Mouse (Mus musculus): ENCODE measurements at regions not wholly inside any gene's neighbourhood (a gene's known extent, or its start where the extent isn't known, plus 50 kb on each side); places are given as distances from the start of the nearest gene placed in this dataset.

DNA sequence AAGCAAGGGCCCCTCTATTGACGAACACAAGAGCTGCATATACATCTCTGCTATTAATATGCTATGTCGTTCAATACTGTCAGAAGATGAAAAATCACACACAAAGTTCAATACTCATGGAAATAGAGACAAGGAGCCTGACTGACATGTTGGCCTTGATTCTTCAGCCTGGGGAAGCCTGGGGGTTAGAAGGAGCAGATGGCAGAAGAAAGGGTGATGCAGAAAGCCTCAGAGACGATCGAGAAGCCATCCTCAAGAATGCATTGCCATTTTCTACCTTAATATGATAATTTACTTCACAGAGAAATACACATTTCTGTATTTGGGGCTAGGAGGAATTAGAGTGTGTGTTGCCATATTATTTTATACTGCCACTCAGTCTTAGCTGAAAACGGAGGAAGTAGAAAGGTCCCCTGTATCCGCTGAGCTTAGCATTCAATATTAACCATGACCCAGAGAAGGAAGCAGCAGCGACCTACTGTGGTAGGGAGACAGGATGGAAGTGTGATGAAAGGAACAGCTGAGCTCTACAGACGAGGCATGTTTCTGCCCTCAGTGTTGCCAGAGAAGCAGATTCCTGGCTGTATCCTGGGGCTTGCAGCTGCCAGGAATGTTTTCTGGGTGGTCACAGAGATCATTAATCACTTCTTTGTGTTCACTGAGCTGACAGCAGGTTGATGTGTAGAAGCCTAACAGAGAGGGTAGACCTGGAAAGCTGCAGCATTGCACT, 105.2 kb downstream of the Lrig3 start:
- DNase-seq, result peak in 1 of 2 experiments; percentile 7

DNA sequence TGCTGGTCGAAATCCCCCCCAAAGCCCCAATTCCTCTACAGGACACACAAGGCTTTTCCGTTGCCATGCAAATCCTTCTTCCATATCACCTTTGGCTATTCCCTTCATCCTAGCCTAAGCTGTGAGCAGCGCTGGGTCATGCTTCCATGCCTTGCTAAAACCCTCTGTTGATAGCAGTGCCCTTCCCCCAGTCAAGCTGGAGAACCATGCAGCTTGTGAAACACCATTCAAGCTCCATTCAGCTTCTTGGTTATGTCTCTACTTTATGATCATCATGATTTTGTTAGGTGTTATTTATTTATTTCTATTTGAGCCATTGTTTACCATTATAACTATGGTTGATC, 105.7 kb downstream of the Lrig3 start:
- no peak for DNase-seq

DNA sequence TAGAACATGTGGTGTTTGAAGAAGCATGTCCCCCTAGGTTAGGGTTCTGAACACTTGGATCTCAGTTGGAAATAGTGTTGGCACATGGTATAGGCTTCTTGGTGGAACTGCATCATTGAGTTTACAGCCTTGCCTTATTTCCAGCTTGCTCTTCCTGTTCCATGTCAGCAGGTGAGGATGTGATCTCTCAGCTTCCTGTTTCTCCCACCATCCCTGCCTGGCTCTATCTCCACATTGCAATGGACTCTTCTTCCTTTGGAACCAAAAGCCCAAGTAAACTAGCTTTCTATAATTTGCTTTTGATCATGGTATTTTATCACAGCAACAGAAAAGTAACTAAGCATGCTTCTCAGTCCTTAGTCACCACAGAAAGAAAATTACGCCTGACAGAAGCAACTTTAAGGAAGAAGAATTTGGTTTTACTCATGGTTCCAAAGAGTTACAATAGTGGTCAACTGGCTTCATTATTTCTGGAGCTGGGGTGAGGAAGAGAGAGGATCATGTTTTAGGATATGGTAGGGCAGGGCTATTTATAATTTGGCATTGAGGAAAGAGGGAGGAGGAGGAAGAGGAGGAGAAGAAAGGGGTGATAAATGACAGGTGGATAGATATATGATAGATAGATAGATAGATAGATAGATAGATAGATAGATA, 111.5 kb downstream of the Lrig3 start:
- no peak for DNase-seq

DNA sequence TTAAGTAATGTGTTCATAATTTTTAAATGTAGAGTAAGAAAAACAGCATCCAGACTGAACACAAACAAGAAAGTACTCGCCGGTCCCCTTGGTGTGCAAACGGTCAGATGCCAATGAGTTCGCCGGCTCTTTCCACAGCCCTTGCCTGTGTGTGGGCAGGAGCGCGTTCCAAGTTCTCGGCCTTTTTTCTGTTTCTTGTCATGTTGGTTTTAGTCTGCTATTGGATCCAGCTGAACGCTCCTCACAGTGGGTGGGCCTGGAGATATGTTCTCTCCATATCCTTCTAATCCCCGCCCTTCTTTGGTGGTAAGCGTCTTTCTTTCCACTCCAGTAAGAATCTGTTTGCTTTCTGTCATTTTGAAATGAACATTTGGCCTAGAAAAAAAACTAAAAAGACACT, 116.6 kb downstream of the Lrig3 start:
- no peak for DNase-seq

DNA sequence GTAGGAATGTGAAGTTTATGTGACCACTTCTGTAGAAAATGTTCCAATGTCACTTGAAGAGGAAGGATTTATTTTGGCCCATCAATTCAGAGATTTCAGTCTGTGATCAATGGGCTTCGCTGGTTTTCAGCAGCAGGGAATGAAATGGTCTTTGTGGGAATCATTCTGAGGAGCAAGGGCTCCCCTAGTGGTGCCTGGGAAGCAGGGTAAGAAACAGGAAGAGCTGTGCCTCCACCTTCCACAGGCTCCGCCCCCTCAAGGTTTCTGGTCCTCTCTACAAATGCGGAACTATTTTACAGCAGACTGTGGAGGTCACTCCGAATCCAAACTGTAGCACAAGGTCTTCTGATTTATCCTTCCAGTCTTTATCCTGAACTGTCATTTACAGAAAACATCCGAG, 120.7 kb downstream of the Lrig3 start:
- no peak for DNase-seq

DNA sequence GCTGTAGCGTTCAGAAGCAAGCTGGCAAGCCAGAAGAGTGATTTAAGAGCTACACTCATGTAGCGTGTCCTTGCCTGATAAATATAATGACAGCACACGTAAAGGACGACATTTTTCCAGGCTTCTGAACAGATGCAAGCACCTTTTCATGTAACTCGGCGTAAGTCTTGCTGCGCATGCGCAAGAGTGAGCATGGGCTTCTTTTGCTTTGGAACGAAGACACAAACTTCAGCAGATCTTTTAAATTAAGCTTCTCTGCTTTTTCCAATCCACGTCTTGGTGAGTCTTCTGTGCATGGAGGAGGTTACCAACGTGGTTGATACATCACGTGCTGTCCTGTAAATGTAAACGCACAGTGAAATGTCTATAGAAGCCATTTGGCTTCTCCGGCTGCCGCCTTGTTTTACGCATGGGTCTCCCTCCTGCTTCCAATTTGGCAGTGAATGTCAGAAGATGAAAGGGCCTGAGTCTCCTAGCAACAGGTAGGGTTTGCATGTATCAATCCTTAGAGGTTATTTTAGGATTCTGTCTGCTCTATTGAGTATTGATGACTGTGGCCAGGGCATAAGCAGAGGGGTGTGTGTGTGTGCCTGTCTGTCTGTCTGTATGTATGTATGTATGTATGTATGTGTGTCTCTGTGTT, 128.4 kb downstream of the Lrig3 start:
- DNase-seq, result no peak

DNA sequence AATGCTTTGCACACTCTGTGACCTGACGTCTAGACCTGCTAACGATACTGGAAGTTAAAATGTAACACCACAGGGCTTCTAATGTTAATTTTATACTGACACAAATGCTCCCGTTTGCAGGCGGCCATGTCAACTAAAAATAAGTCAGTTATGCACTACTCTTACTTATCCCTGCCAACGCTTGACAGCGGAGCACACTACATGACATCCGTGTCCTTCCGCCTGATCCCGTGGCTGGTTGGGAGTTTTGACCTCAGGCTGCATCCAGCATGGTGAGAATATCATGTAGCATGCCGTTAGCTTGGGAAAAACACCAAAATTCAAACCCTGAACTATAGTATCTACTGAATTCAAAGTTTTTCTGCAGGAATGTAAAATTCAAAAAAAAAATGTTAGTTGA, 131.9 kb downstream of the Lrig3 start:
- no peak for DNase-seq

DNA sequence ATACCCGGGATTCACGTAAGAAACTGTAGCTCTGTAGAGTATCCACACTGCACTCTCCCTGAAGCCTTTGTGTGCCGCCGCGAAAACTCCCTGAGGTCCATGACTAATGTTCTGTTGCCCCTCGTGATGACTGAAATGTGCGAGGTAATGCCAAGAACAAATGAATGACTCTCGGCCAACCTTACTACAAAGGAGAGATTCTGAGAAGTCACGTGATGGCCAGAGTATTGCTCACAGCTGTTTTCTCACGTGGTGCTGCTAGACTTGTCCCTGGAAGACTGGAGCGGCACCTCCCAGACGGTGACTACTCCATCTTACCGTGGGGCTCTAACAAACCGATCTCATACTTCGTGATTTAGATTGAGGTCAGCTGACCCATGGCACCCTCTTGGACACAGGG, 136.9 kb downstream of the Lrig3 start:
- DNase-seq, result no peak

DNA sequence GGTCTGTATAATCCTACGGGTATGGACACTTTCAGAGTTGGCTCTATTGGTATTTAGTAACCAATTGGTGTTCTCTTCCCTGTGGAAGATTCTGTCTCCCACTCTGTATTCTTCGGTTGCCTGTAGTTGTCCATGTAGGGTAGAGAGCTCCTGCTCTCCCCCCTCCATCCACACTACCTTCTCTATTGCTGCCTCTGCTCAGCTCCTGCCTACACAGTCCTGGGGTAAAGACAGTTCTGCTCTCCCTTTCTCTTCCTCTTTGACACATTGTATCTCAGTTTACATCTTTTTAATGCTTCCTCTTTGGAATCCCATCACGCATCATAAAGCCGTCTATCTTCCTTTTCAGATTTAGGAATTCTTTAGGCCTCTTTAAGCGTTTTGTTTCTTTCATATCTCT, 147.1 kb downstream of the Lrig3 start:
- no peak for DNase-seq

DNA sequence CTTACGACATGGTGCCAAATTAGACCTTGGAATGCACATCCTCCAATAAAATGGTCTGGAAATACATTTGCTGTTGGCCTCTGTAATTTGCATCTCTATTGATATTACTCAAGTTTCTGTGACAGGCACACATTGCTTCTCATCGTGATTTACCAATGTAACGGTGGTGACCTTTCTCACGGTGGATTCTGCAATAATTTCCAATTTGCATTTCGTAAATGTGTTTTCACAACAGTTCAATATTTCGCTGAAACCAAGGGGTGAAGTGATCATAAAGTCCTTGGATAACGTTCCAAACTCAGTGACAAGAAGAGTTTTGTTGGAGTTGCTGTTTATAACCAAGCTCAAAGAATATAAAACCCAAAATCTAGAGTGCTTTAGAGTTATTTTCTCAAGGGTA, 149.4 kb downstream of the Lrig3 start:
- DNase-seq, result no peak

DNA sequence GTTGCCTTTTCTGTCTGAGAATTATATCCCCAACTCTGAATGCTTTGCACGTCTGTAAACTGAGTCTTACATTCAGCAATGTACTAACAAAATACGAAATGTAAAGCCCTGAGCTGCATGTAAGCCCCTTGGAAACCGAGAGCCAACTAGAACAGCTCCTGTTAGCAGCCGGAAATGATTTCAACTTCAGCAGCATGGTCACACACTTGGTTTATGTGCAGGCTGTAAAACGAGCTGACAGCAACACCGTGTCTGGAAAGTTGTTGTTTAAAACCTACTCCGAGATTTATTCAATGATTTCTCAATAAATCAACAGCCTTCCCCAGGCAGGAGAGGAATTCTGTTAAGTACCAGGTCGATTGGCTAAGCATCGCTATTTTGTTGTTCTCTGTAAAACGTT, 155.7 kb downstream of the Lrig3 start:
- DNase-seq, result no peak

DNA sequence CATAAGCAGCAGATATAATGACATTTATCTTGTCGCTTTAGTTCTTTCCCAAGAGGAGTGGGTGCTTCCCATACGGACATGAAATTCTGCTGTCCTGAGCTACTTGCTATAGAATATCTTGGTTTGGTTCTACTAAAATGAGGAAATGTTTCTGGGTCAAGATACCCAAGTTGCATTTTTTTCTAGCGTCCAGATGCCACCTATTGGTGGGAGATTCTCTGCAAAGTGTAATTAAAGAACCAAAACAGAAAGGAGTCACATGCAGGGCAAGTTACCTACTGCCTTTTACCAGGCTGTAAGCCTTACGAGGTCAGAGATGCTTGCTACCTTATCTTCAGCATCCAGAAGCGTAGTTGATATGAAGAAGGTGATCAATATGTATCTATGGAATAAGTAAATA, 156.5 kb downstream of the Lrig3 start:
- no peak for DNase-seq

DNA sequence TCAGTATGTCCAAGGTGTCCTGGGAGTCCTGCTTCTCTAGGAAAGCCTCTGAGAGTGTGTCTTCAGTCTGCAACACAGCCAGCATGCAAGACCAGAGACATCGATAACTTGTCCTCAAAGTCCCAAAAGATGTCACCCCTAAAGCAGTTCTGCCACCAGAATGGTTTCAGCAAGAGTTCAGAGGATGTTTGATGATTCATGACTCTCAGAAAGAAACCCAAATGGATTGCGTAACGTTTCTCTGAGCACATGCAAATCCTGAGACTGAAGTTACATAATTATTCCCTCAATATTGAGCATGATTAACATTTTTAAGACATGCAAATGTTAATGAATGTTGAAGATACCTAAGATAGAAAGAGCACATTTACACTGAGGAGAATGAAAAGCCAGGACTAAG, 167.2 kb downstream of the Lrig3 start:
- no peak for DNase-seq

DNA sequence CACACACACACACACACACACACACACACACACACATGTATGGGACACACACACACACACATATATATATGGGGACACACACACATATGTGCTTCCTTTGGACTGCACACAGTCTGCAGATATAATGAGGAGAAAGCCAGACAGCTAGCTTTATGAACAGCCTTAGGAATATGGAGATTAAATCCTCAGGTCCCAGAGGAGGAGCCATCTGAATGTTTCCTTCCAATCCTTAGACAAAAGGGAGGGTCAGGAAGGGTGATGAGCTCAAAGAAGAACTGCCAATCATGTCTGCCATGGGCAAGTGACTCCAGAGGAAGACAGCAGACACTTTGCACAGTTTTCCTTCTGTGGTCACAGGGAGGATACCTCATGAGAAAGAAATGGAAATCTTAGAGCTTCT, 168.0 kb downstream of the Lrig3 start:
- no peak for DNase-seq

DNA sequence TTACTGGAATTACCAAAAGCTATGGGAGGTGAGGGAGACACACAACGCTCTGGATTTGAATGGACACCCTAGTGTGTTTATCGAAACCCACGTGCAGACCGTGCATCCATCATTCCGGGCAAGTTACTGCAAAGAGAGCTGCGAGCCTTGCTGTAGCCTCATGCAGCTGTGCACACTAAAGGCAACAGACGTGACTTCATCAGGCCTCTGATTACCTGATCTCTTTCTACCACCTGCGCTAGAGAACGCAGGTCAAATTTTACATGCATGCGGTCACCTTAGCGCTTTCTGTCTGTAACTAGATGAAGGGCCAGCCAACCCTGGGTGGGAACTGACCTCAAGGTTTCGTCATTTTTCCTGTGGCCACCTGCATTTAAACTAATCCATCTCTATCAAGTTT, 172.6 kb downstream of the Lrig3 start:
- no peak for DNase-seq

DNA sequence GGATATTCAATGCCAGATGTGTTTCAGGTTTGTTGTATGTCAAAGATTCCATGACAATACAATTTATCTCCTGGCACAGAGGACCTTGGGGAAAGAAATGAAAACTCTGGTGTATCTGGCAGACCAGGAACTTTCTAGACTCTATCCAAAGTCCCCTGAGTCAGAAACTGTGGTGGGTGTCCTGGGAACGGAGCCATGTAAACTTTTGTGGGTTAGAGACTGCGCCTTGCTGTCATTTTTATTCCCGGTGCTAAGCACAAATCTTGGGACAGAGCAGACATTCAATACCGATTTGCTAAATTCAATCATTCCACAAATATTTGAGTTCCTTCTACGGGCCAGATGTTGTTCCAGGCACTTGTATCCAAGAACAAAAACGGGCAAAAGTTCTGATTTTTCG, 175.6 kb downstream of the Lrig3 start:
- DNase-seq, result no peak

DNA sequence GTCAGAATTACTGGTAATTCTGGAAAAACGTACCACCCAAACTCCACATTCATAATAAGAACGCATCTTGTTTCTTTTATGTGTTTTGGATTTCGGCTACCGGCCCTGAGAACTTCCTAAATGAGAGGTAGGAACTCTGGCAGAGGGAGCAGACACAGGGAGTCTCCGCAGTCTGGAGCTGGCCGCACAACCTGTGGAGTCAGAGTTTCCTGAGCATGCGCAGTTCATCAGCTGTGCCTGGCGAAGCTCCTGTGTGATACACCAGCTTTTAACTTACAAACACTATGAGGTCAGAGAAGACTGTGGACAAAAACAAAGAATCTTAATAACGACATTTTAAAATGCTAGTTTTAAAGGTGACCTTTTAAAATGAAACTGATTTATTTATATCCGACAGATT, 177.9 kb downstream of the Lrig3 start:
- peak in 1 of 2 experiments; percentile 13 for DNase-seq

DNA sequence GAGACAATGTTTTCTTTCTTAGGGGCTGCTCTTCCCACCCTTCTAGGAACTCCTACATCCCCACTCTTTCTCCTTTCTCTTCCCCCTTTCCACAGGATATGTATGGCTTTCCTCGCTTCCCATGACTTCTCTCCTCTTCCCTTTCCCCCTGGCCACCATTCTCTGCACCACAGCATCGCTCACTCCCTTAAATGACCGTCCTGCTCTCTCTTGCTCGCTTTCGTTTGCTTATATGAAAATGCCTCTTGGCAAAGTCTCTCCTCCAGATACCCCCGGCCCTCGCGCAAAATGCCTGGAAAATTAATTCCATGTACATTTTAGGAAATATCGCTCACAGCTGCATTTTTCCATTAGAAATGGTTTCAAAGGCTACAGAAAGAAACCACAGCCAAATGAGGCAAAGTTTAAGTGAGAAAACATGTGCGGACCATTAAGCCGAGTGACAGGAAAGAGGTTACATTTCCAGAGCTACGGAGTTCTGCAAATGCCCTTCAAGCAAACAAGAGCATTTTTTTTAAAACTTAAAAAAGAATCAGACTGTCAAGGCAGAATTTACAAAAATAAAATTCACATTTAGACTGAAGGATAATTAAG, 178.7 kb downstream of the Lrig3 start:
- DNase-seq, result no peak

DNA sequence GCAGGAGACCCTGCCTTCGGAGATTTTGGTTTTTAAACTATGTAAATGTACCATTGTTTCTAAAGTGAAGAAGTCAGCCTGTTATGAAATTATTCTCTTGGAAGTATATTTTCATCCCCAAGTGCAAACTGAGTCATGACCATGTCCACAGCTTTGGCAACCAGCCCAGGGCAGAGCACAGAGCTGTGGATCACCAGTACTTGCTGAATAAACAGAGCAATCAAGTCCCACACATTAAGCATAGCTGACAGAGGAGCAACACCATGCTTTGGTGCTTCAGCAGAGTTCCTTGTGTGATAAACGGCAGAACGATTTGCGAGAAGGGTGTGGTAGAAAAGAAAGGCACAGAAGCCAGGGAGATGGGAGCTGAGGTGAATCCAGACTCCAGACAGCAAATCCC, 191.3 kb downstream of the Lrig3 start:
- DNase-seq, result no peak

DNA sequence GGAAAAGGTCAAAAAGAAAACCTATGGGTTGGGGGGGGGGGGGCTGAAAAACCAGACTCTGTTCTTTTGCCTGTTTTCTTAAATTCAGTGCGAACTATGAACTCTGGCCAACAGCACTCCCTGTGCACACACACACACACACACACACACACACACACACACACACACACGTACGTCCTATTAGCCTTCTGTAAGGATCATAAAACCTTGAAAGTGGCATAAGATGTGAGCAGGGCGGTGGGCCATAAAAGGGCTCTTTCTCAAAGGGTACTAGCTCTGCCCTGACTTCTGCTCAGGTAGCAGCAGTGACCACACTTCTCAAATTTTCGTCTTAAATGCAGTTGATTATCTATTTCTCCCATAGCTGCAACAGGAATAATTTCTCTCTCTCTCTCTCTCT, 199.2 kb downstream of the Lrig3 start:
- no peak for DNase-seq

DNA sequence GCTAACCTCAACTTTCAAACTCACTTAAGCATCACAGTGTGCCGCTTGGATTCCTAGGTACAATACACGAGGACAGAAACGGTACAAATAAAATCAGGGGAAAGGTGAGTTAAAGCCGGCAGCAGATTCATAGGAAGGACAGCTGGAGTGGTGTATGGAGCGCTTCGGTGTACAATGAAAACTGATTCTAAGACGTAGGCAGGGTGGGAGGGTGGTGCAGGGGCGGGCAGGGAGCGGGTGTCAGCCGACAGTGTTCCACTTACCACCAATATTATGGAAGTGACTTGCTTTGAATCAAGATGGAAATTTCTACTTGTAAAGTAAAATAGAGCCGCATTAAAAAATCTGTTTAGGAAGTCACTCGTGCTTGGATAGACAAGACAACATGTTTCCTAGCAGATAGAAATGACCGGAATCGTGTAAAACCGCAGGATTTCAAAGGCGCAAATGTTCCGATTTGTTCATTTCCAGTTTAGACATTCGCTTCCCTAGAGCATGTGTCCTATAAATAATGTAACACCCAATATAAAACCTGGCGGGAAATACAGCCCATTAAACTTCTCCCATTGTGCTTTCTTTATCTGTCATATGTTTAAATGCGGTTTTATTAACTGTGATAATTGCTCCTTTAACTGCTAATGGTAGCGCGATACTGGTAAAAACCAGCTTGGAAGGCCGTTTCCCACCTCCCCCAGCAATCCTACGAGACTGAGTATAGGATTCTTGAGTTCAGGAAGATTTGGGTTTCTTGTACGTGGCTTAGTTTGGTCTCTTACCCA, 203.3 kb downstream of the Lrig3 start:
- no peak for DNase-seq

DNA sequence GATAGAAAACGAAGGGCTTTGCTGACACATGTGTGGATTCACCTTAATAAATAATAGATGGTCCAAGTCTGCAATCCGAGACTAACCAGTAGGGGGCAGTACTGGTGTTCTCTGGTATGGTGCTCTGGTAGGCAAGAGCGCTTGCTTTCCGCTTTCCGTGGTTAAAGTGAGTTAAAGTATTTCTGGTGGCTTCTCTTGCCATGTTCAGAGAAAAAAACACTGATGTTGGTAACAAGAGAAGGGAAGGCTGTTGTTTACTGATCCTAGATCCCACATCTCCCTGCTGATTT, 203.9 kb downstream of the Lrig3 start:
- no peak for DNase-seq

DNA sequence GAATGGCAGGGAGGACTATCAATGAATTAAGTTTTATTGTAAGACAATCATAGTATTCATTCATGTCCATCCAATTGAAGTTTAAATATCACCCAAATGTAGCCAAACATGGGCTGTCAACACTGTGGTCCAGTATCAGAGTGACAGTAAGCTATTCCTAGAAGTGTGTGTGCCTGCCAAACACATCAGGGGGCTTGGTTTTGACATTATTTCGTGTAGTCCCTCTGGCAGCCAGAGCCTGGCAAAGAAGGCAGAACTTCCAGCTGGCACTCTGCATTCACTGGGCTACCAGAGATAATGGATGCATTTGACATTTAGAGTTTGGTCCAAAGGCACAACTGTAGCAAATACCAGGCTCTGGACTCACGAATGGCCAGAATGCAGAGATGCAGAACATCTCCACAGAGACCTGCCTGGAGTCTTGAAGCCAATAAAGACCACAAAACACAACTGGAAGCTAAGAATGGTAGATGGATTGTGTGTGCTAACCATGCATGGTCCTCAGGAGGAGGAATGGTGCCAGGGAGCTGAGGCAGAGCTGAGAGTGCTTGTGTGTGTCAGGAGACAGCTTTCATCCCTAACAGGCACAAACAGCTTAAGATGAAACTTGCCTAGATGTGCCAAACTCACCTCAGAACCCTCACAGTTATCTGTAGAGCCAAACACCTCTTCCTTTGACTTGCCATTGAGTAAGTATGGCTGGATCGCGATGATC, 210.9 kb downstream of the Lrig3 start:
- no peak for DNase-seq
